Mouse (Mus musculus) forebrain, embryonic 16.5 days (tissue): ENCODE results near the gene Bms1. TPM values are rescaled to one million over a fixed set of nuclear protein-coding genes. Genes with fewer than 3 reads are reported as not detected.

ENCODE experiments used
- ATAC-seq: fragments of 200-750 bp; cut with Nextera tagmentation; 2 replicates; pipeline ENCODE4 v1.8.0; 2017; ENCODE audit warnings: mild to moderate bottlenecking, moderate library complexity
- H3K27ac ChIP-seq: fragments of 300-500 bp; sonication (generic); 2 replicates; pipeline ENCODE4 v1.5.1; 2014; ENCODE audit warnings: low read length, control low read depth
- H3K27me3 ChIP-seq: fragments of 300-500 bp; sonication (generic); replicated peaks from 2 replicates; pipeline ENCODE4 v1.6.1; 2014; ENCODE audit warnings: low read length; ENCODE audit not compliant: control insufficient read depth, insufficient read depth
- H3K36me3 ChIP-seq: fragments of 300-500 bp; sonication (generic); 2 replicates; pipeline ENCODE4 v1.6.1; 2014; ENCODE audit not compliant: control insufficient read depth, insufficient read depth
- H3K4me1 ChIP-seq: fragments of 300-500 bp; sonication (generic); replicated peaks from 2 replicates; pipeline ENCODE4 v1.6.1; 2014; ENCODE audit warnings: low read length; ENCODE audit not compliant: control insufficient read depth, insufficient read depth
- H3K4me2 ChIP-seq: fragments of 300-500 bp; sonication (generic); 2 replicates; pipeline ENCODE4 v1.6.1; 2014; ENCODE audit warnings: mild to moderate bottlenecking, low read length, control low read depth
- H3K4me3 ChIP-seq: fragments of 300-500 bp; sonication (generic); replicated peaks from 2 replicates; pipeline ENCODE4 v1.5.1; 2014; ENCODE audit warnings: mild to moderate bottlenecking, low read length, control low read depth
- H3K9ac ChIP-seq: fragments of 300-500 bp; sonication (generic); replicated peaks from 2 replicates; pipeline ENCODE4 v1.6.1; 2014; ENCODE audit warnings: low read depth, low read length, control low read depth
- H3K9me3 ChIP-seq: fragments of 300-500 bp; sonication (generic); 2 replicates; pipeline ENCODE4 v1.6.1; 2016; ENCODE audit warnings: low read length; ENCODE audit not compliant: control insufficient read depth
- WGBS: fragments of 180-500 bp; shearing (Covaris S2); extraction: QIAGEN DNeasy Blood & Tissue Kit; methylation state at CpG from one replicate; pipeline ENCODE4 v1.1.7; 2014; 5-methylcytosine and 5-hydroxymethylcytosine counted together
- polyA plus RNA-seq: library from polyadenylated mRNA; unstranded; fragments of >200 nt; fragmentation: Nextera tagmentation; extraction: Ambion mirVana; gene quantifications from 2 replicates; pipeline ENCODE4 v1.2.1, GENCODE M21; 2015

The Bms1 gene
- polyA plus RNA-seq, 1 experiment from 2014 or later, result 30.6 TPM

GRCm38 (mm10) chr6:118375026-118375425 lies 44.2 kb downstream of the Bms1 start:
- H3K4me1 ChIP-seq, result peaks cover 4% of the 10 kb centered on the region; the same call in 1 of the 2 replicates
- no peak for ATAC-seq
- H3K27me3 ChIP-seq, result no peaks in the 10 kb centered on the region; the same call in 1 of the 2 replicates
- no peak overlapping the region for H3K4me2 ChIP-seq
- no peaks in the 10 kb centered on the region for H3K9me3 ChIP-seq
- no peak overlapping the region for H3K27ac ChIP-seq
- H3K9ac ChIP-seq, result no peak overlapping the region
- 71% methylated on average over 3 of the region's 3 CpGs for WGBS
- no peak overlapping the region for H3K4me3 ChIP-seq
- no peaks in the 10 kb centered on the region for H3K36me3 ChIP-seq

DNA sequence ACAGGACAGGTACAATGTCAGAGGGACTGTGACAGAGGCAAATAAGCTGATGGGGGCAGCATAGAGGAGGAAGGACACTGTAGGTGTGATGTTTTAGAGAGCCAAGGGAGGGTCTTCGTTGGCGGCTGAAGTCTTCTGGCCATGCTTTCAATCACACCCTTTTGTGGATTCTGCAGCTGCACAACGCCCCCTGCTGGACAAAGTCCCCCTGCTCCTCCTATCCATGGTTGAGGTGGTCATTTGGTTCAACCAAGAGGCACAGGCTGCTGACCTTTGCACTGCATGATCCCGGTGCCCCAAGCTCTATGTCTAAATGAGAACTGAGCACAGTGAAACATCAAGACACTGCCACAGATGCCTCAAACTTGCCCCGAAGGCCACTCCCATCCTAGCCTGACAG lies 46.0 kb downstream of the Bms1 start:
- no peaks in the 10 kb centered on the region for H3K36me3 ChIP-seq

GRCm38 (mm10) chr6:118372794-118373193 lies 46.5 kb downstream of the Bms1 start:
- ATAC-seq, result no peak
- Histone ChIP-seq H3K9ac (no peak overlapping the region), H3K4me3 (no peak overlapping the region), H3K9me3 (no peaks in the 10 kb centered on the region), H3K4me2 (no peak overlapping the region), H3K27ac (no peak overlapping the region), H3K27me3 (no peaks in the 10 kb centered on the region; the same call in 1 of the 2 replicates), H3K36me3 (no peaks in the 10 kb centered on the region), H3K4me1 (no peaks in the 10 kb centered on the region)
- WGBS, result 74% methylated on average over 5 of the region's 5 CpGs

More for the DNA sequence above, 46.0 kb downstream of the Bms1 start:
- Histone ChIP-seq H3K4me2 (no peak overlapping the region), H3K27me3 (no peaks in the 10 kb centered on the region; the same call in 1 of the 2 replicates), H3K27ac (no peak overlapping the region), H3K4me1 (no peaks in the 10 kb centered on the region), H3K9ac (no peak overlapping the region), H3K9me3 (no peaks in the 10 kb centered on the region), H3K4me3 (no peak overlapping the region)
- WGBS, result 39% methylated on average over 5 of the region's 5 CpGs
- no peak for ATAC-seq

DNA sequence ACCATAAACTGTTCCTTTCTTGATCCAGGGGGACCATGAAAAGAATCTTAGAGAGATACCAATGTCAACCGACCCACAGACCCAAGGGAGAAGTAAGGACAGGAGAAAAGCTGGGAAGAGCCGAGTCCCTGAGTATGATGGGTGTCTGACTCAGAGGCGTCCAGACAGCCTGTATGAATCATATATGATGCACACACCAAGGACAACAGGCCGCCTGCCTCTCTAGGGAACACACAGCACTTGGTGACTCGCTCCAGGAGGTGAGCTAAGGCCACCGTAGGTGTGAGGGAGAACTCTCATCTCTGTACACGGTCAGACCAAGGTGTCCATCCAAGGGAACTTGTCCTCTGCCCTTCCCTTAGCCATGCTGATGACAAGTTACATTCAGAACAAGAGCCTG lies 51.8 kb downstream of the Bms1 start:
- H3K9ac ChIP-seq, result no peak overlapping the region
- no peaks in the 10 kb centered on the region for H3K9me3 ChIP-seq
- H3K4me3 ChIP-seq, result no peak overlapping the region
- WGBS, result 85% methylated on average over 7 of the region's 7 CpGs
- no peak overlapping the region for H3K27ac ChIP-seq
- ATAC-seq, result no peak
- H3K27me3 ChIP-seq, result no peaks in the 10 kb centered on the region
- H3K4me1 ChIP-seq, result no peaks in the 10 kb centered on the region
- H3K4me2 ChIP-seq, result no peak overlapping the region
- no peaks in the 10 kb centered on the region for H3K36me3 ChIP-seq

DNA sequence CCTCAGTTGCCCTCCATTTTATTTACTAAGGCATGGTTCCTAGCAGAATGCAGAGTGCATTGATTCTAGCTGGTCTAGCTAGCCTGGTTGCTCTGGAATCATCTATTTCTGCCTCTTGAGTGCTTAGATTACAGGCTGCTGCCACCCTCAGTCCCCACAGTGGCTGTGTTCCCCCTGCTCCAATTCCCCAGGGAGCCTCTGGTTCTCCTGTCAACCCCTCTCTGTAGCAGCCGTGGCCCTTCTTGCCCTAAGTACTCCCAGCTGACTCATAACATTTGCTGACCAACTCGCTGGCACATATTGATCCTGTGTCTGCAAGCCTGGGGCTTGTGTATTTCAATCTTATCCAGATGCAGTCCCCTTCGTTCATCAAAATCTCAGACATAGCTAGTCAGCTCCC lies 53.1 kb downstream of the Bms1 start:
- no peaks in the 10 kb centered on the region for H3K27me3 ChIP-seq
- no peak overlapping the region for H3K4me3 ChIP-seq
- H3K36me3 ChIP-seq, result no peaks in the 10 kb centered on the region
- 83% methylated on average over 3 of the region's 3 CpGs for WGBS
- H3K9me3 ChIP-seq, result peaks cover 5% of the 10 kb centered on the region
- ATAC-seq, result no peak
- H3K9ac ChIP-seq, result no peak overlapping the region
- H3K27ac ChIP-seq, result no peak overlapping the region
- no peaks in the 10 kb centered on the region for H3K4me1 ChIP-seq
- H3K4me2 ChIP-seq, result no peak overlapping the region

DNA sequence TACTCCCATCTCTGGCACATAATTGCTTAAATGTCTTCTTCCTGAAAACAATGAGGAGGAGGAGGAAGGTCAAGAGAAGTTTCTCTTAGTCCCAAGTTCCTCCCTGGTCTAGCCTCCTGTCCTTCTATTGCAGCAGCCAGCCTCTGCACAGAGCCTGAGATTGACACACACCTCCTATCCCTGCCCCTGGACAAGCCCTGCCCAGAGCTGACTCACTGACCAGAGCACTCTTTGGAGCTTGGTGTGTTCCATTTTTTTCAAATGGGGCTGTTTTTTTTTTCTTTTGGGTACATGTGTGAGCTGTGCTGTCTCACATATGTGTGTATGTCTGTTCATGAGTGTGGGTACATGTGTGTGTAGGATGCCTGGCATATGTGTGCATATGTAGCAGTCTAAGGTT lies 53.5 kb downstream of the Bms1 start:
- Histone ChIP-seq H3K36me3 (no peaks in the 10 kb centered on the region), H3K9ac (no peak overlapping the region), H3K9me3 (peaks cover 8% of the 10 kb centered on the region), H3K4me3 (no peak overlapping the region), H3K4me2 (no peak overlapping the region), H3K4me1 (no peaks in the 10 kb centered on the region), H3K27me3 (no peaks in the 10 kb centered on the region), H3K27ac (no peak overlapping the region)
- no peak for ATAC-seq

- no peak overlapping the region for H3K27ac ChIP-seq
- no peaks in the 10 kb centered on the region for H3K27me3 ChIP-seq
- no peaks in the 10 kb centered on the region for H3K4me1 ChIP-seq
- no peaks in the 10 kb centered on the region for H3K36me3 ChIP-seq
- no peaks in the 10 kb centered on the region for H3K9me3 ChIP-seq
- no peak overlapping the region for H3K9ac ChIP-seq
- ATAC-seq, result no peak
- 83% methylated on average over 12 of the region's 12 CpGs for WGBS
- no peak overlapping the region for H3K4me3 ChIP-seq
- no peak overlapping the region for H3K4me2 ChIP-seq
These were observed 68.9 kb downstream of the Bms1 start for GRCm38 (mm10) chr6:118350342-118350741.

DNA sequence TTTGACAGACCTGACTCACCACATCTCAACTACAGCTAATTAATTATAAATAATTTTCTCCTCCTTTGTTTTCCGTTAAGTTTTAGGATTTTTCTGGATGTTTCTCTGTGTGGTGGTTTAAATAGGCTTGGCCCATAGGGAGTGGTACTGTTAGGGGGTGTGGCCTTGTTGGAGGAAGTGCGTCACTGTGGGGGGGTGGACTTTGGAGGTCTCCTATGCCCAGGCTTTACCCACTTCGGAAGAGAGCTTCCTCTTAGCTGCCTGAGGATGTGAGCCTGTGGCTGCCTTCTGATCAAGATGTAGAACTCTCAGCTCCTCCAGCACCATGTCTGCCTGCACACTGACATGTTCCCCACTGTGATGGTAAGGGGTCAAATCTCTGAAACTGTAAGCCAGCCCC lies 71.1 kb downstream of the Bms1 start:
- H3K36me3 ChIP-seq, result no peaks in the 10 kb centered on the region
- ATAC-seq, result no peak
- H3K9ac ChIP-seq, result no peak overlapping the region
- H3K4me1 ChIP-seq, result no peaks in the 10 kb centered on the region
- no peaks in the 10 kb centered on the region for H3K27me3 ChIP-seq
- no peaks in the 10 kb centered on the region for H3K9me3 ChIP-seq
- H3K4me3 ChIP-seq, result no peak overlapping the region
- WGBS, result 77% methylated on average over 3 of the region's 3 CpGs
- no peak overlapping the region for H3K4me2 ChIP-seq
- H3K27ac ChIP-seq, result no peak overlapping the region

- Histone ChIP-seq H3K36me3 (no peaks in the 10 kb centered on the region), H3K4me2 (no peak overlapping the region), H3K4me3 (no peak overlapping the region), H3K9me3 (no peaks in the 10 kb centered on the region), H3K27me3 (no peaks in the 10 kb centered on the region), H3K27ac (no peak overlapping the region), H3K9ac (no peak overlapping the region), H3K4me1 (no peaks in the 10 kb centered on the region)
- WGBS, result 89% methylated on average over 8 of the region's 8 CpGs
- ATAC-seq, result no peak
These were observed 72.0 kb downstream of the Bms1 start for GRCm38 (mm10) chr6:118347291-118347690.

DNA sequence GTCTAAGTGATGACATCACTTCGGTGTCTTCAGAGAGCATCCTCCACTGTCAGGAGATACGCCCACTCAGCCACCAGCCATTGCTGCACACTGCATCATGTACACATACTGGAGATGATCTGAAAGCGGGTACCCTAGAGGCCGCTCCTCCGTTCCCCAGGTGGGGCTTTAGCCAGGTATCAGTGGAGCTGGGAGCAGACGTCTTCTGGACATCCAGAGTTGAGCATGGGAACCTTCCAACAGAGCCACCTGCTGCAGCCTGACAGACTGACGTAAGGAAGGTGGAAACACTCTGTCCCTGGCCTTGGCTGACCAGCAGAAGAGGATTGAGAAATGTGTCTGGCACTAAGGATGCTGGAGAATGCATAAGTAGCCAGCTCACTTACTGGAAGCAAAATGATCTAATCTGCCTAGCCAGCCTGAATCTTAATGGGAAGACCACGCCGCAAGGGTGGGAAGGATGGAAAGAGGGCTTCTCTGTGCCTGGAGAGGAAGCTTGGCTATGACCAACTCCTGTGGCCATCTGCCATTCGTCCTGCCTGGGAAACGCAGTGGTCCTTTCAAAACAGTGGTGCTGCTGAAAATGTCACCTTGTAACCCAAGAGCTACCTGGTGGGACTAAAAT lies 77.3 kb downstream of the Bms1 start:
- Histone ChIP-seq H3K27ac (no peak overlapping the region), H3K4me3 (no peak overlapping the region), H3K4me2 (no peak overlapping the region), H3K9ac (no peak overlapping the region), H3K27me3 (no peaks in the 10 kb centered on the region), H3K9me3 (no peaks in the 10 kb centered on the region), H3K4me1 (peaks cover 3% of the 10 kb centered on the region), H3K36me3 (no peaks in the 10 kb centered on the region)
- 87% methylated on average over 11 of the region's 11 CpGs for WGBS
- ATAC-seq, result no peak
